Mouse (Mus musculus) kidney, adult 10 weeks (tissue): ENCODE data around the gene Gm47955. TPM values are rescaled to one million over a fixed set of nuclear protein-coding genes. Genes with fewer than 3 reads are reported as not detected.

Experiments used
- polyA plus RNA-seq: library from polyadenylated mRNA; stranded (reverse); fragments of 350-450 nt; fragmentation: Illumina TruSeq; extraction: RNeasy Lipid Tissue Mini Kit (QIAGEN cat#74804); gene quantifications from one replicate; pipeline ENCODE4 v1.2.3, GENCODE M21; 2014; ENCODE audit warnings: low read depth, low replicate concordance

Gm47955 gene
- not detected for polyA plus RNA-seq

DNA sequence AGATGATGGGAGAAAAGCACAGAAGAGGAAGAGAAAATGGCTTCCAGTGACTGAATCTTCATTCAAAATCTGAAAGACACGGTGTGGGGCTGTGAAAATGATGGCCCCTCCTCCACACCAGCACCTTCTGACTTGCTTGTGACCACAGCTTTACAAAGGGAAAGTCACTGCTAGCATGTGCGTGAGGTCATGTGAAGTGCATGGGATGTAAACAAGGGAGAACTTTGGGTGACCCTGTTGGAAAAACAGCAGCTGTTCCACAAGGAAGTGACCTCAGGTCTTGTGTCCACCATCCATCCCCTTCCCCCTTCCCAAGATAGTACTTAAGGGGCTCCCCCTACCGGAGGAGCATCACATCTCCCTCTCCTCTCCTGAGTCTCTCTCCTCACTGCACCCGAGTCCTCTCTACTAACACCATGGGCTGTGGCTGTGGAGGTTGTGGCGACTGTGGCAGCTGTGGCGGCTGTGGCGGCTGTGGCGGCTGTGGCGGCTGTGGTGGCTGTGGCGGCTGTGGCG, at the start of gene Gm47955:
Gm47955 (plus strand) TSS at position 417 of the 516 bp plus-strand sequence.

DNA sequence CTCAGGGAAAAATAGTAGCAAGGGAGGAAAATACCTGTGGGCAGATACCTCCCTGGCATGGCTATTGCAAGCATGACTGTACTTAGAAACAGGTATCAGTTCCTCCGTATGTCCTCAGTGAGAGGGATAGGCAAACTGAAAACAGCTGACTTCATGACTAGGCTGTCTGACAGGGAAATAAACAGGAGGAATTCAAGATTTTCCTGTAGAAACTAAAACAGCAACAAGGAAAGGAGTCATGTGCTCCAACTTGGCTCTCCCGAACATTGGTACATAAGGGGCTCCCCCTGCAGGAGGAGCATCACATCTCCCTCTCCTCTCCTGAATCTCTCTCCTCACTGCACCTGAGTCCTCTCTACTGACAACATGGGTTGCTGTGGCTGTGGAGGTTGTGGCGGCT, 47.1 kb upstream of the Gm47955 start, which contains the start of gene A030005L19Rik:
A030005L19Rik (plus strand) TSS at position 301 of the 400 bp plus-strand sequence.

DNA sequence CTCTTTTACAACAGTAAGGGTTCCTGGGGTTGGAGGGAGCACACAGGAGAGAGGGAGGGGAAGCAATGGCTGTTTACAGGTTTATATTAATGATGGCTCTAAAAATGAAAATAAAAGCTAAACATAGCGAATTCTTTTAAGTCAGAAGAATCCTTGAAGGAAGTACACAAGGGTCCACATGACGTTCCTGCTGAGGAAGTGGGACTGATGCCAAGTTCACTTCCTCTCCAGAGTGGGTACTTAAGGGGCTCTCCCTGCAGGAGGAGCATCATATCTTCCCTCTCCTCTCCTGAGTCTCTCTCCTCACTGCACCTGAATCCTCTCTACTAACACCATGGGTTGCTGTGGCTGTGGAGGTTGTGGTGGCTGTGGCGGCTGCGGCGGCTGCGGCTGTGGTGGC, 35.4 kb upstream of the Gm47955 start, which contains the start of gene A030014E15Rik:
A030014E15Rik (plus strand) TSS at position 268 of the 400 bp plus-strand sequence.

DNA sequence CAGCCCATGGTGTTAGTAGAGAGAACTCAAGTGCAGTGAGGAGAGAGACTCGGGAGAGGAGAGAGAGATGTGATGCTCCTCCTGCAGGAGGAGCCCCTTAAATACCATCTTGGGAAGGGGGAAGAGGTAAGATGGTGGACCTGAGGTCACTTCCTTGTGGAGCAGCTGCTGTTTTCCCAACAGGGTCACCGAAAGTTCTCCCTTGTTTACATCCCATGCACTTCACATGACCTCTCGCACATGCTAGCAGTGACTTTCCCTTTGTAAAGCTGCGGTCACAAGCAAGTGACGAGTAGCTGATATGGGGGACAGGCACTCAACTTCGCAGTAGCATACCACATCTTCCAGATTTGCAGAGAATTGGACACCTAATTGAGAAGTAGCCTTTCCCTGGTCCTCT, 28.8 kb upstream of the Gm47955 start, which contains the start of gene Gm6217:
Gm6217 (minus strand) TSS at position 74 of the 400 bp plus-strand sequence.

DNA sequence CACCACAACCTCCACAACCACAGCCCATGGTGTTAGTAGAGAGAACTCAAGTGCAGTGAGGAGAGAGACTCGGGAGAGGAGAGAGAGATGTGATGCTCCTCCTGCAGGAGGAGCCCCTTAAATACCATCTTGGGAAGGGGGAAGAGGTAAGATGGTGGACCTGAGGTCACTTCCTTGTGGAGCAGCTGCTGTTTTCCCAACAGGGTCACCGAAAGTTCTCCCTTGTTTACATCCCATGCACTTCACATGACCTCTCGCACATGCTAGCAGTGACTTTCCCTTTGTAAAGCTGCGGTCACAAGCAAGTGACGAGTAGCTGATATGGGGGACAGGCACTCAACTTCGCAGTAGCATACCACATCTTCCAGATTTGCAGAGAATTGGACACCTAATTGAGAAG, 16.8 kb upstream of the Gm47955 start, which contains the start of gene A030003K21Rik:
A030003K21Rik (minus strand) TSS at position 94 of the 400 bp plus-strand sequence.

DNA sequence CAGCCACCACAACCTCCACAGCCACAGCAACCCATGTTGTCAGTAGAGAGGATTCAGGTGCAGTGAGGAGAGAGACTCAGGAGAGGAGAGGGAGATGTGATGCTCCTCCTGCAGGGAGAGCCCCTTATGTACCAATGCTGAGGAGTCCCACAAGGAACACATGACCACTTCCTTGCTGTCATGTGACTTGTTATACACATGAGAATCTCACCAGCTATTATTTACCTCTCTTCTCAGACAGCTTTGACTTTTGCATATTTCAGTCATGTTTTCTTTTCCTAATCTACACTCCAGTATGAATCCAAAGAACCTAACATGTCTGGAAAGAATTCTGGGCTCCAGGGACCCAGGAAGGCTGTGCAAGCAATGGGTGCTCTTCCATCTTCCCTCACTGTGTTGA, 4.2 kb upstream of the Gm47955 start, which contains the start of gene Gm7544:
Gm7544 (minus strand) TSS at position 101 of the 400 bp plus-strand sequence.

DNA sequence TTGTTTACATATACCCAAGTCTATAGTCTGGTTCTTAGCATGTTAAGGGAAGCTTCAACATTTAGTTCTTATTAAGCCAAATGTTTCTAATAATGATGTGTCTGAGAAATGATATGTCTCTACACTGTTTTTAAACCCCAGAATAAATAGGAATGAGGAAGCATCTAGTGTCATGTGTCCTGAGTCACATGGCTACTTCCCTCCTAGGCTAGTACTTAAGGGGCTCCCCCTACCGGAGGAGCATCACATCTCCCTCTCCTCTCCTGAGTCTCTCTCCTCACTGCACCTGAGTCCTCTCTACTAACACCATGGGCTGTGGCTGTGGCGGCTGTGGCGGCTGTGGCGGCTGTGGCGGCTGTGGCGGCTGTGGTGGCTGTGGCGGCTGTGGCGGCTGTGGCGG, 40.2 kb downstream of the Gm47955 start, which contains the start of gene Gm47959:
Gm47959 (plus strand) TSS at position 243 of the 400 bp plus-strand sequence.

Other genes with a start within 250 kb of the Gm47955 start
- gene Mff, start 235.4 kb upstream of the Gm47955 start, polyA plus RNA-seq: 324 TPM
- not detected for gene Tm4sf20, start 191.8 kb upstream of the Gm47955 start, polyA plus RNA-seq
- gene Gm47791, start 189.0 kb upstream of the Gm47955 start, polyA plus RNA-seq: not detected
- 67.5 TPM for gene Agfg1, start 120.8 kb upstream of the Gm47955 start, polyA plus RNA-seq
- gene A030005L19Rik, start 47.0 kb upstream of the Gm47955 start, polyA plus RNA-seq: not detected
- not detected for gene A030014E15Rik, start 35.4 kb upstream of the Gm47955 start, polyA plus RNA-seq
- gene Gm6217, start 28.9 kb upstream of the Gm47955 start, polyA plus RNA-seq: not detected
- gene A030003K21Rik, start 16.9 kb upstream of the Gm47955 start, polyA plus RNA-seq: not detected
- gene Gm7544, start 4.3 kb upstream of the Gm47955 start, polyA plus RNA-seq: not detected
- gene Gm47959, start 40.3 kb downstream of the Gm47955 start, polyA plus RNA-seq: not detected
- gene Slc19a3, start 78.2 kb downstream of the Gm47955 start, polyA plus RNA-seq: 53.2 TPM
- not detected for gene Krtap28-10, start 82.2 kb downstream of the Gm47955 start, polyA plus RNA-seq
- gene Gm47969, start 84.6 kb downstream of the Gm47955 start, polyA plus RNA-seq: not detected
- not detected for gene A030005K14Rik, start 99.1 kb downstream of the Gm47955 start, polyA plus RNA-seq
- gene Krtap28-13, start 100.6 kb downstream of the Gm47955 start, polyA plus RNA-seq: not detected
- not detected for gene Ccl20, start 156.5 kb downstream of the Gm47955 start, polyA plus RNA-seq
- gene Daw1, start 199.5 kb downstream of the Gm47955 start, polyA plus RNA-seq: 0.44 TPM